Mouse (Mus musculus) kidney, postnatal 0 days (tissue): Measurements from ENCODE around the gene Gp6. TPM values are rescaled to one million over a fixed set of nuclear protein-coding genes. Genes with fewer than 3 reads are reported as not detected.

Experiments
- ATAC-seq: fragments of 200-750 bp; cut with Nextera tagmentation; replicated peaks from 2 replicates; pipeline ENCODE4 v1.8.0; 2017; ENCODE audit warnings: low read depth, moderate number of reproducible peaks, moderate TSS enrichment, moderate library complexity; ENCODE audit not compliant: low FRiP score
- DNase-seq: peaks from one replicate; pipeline ENCODE4 v3.0.0-alpha.2; 2016; ENCODE audit warnings: low spot score
- H3K27ac ChIP-seq: fragments of 300-500 bp; sonication (generic); 2 replicates; pipeline ENCODE4 v1.5.1; 2014; ENCODE audit warnings: mild to moderate bottlenecking
- H3K27me3 ChIP-seq: fragments of 300-500 bp; sonication (generic); 2 replicates; pipeline ENCODE4 v1.6.1; 2014; ENCODE audit warnings: low read length, mixed read lengths; ENCODE audit not compliant: insufficient read depth
- H3K36me3 ChIP-seq: fragments of 300-500 bp; sonication (generic); 2 replicates; pipeline ENCODE4 v1.6.1; 2014; ENCODE audit warnings: low read length, mixed read lengths; ENCODE audit not compliant: insufficient read depth
- H3K4me1 ChIP-seq: fragments of 300-500 bp; sonication (generic); replicated peaks from 2 replicates; pipeline ENCODE4 v1.6.1; 2014; ENCODE audit warnings: antibody characterized with exemption, low read length, mixed read lengths; ENCODE audit not compliant: insufficient read depth
- H3K4me2 ChIP-seq: fragments of 300-500 bp; sonication (generic); 2 replicates; pipeline ENCODE4 v1.6.1; 2014; ENCODE audit warnings: mild to moderate bottlenecking, low read length, moderate library complexity, mixed read lengths
- H3K4me3 ChIP-seq: fragments of 300-500 bp; sonication (generic); replicated peaks from 2 replicates; pipeline ENCODE4 v1.5.1; 2014; ENCODE audit warnings: low read depth, low read length
- H3K9ac ChIP-seq: fragments of 300-500 bp; sonication (generic); 2 replicates; pipeline ENCODE4 v1.6.1; 2014; ENCODE audit warnings: low read depth, low read length
- H3K9me3 ChIP-seq: fragments of 300-500 bp; sonication (generic); replicated peaks from 2 replicates; pipeline ENCODE4 v1.6.1; 2016; ENCODE audit warnings: low read length, inconsistent platforms, mixed read lengths
- CTCF ChIP-seq: IDR thresholded peaks from 2 replicates; pipeline ENCODE4 v1.5.1; 2016; ENCODE audit warnings: antibody characterized with exemption, low read depth, mild to moderate bottlenecking, moderate library complexity
- WGBS: fragments of 180-500 bp; shearing (Covaris S2); extraction: QIAGEN DNeasy Blood & Tissue Kit; methylation state at CpG from one replicate; pipeline ENCODE4 v1.1.7; 2014; 5-methylcytosine and 5-hydroxymethylcytosine counted together
- microRNA-seq: library from miRNA; unstranded; fragments of <30 nt; microRNA quantifications from one replicate; pipeline ENCODE4, GENCODE M21; 2016
- polyA plus RNA-seq: library from polyadenylated mRNA; unstranded; fragments of >200 nt; fragmentation: Nextera tagmentation; extraction: Ambion mirVana; gene quantifications from 2 replicates; pipeline ENCODE4 v1.2.1, GENCODE M21; 2015

The Gp6 gene
- polyA plus RNA-seq, 1 experiment from 2014 or later = not detected

DNA sequence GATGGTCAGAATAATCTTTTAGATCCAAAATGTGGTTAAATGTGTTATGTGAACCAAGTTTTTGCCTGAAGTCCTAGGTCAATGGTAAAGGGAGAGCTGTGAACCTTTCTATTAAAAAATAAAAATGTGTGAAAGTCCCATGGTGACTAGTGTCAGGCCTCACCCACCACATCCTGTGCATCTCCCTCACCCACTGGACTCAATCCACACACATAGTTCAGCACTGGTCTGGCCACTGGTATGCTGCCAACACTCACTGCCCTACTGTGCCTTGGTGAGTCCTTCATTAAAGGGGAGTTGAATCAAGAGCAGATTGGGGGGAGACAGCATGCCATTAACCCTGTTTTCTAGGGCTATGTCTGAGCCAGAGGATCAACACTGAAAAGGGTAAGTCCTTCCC, 60.0 kb downstream of the Gp6 start, which contains the start of gene Ncr1:
Gene Ncr1, plus strand, starts transcription at position 216 of the 400 bp plus-strand sequence.
- Histone ChIP-seq H3K27ac (no peak within 1 kb of the TSS), H3K9me3 (no peaks in the 10 kb centered on the region), H3K4me2 (no peak within 1 kb of the TSS), H3K27me3 (no peaks in the 10 kb centered on the region), H3K4me3 (no peak within 1 kb of the TSS), H3K4me1 (no peaks in the 10 kb centered on the region), H3K36me3 (no peaks in the 10 kb centered on the region), H3K9ac (no peak within 1 kb of the TSS)
- TF ChIP-seq CTCF = no peak
- no peak for DNase-seq
- no peak for ATAC-seq

DNA sequence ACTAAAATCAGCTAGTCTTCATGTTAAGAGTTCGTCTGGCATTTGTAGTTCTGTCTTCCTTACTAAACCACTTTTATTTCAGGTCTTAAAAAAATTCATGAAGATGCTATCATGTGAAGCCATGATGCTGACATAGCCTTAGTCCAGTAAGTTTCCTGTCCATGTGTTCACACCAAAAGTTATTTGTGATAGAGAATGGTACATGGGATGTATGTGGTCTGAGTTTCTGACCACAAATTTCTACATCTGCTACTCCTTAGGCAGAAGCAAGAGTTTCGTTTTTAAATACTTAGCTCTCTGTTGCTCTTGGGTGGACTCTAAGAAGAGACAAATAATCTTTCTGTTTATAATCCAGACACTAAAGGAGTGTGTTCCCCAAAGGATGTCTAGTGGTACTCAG, 74.2 kb downstream of the Gp6 start:
- 75% methylated on average over 2 of the region's 2 CpGs for WGBS

More for the DNA sequence above, 74.2 kb downstream of the Gp6 start:
- no peak for DNase-seq
- Histone ChIP-seq H3K4me2 (no peak overlapping the region), H3K9ac (no peak overlapping the region), H3K4me3 (no peak overlapping the region), H3K4me1 (no peaks in the 10 kb centered on the region), H3K36me3 (no peaks in the 10 kb centered on the region), H3K27ac (no peak overlapping the region), H3K9me3 (no peaks in the 10 kb centered on the region), H3K27me3 (no peaks in the 10 kb centered on the region)
- TF ChIP-seq CTCF = no peak
- no peak for ATAC-seq

Small RNA genes within 50 kb of the gene (microRNA-seq; reads per million reads assigned to microRNA genes)
- not detected for gene Gm24605
- gene Gm24752 = not detected
- gene Gm25349 = not detected

Other genes starting within 250 kb of the Gp6 start
- 4.1 and 4.4 TPM in 2 replicates for gene Leng9, start 247.4 kb downstream of the Gp6 start, polyA plus RNA-seq
- 48.1 and 52.4 TPM in 2 replicates for gene Cdc42ep5, start 232.9 kb downstream of the Gp6 start, polyA plus RNA-seq
- gene Lilra5, start 160.0 kb downstream of the Gp6 start, polyA plus RNA-seq = 0.17 and 0.33 TPM in 2 replicates
- gene Ncr1, start 60.0 kb downstream of the Gp6 start, polyA plus RNA-seq = 0.11 TPM in 1 of 2 replicates, not detected in the other
- 24.3 and 26.5 TPM in 2 replicates for gene Rdh13, start 47.9 kb upstream of the Gp6 start, polyA plus RNA-seq
- 5.8 and 12.8 TPM in 2 replicates for gene Eps8l1, start 62.9 kb upstream of the Gp6 start, polyA plus RNA-seq
- gene Ppp1r12c, start 103.9 kb upstream of the Gp6 start, polyA plus RNA-seq = 31.3 and 33.8 TPM in 2 replicates
- gene Tnnt1, start 118.6 kb upstream of the Gp6 start, polyA plus RNA-seq = 10.8 and 15.2 TPM in 2 replicates
- gene Tnni3, start 126.5 kb upstream of the Gp6 start, polyA plus RNA-seq = 5.6 and 6.3 TPM in 2 replicates
- 2.0 and 2.5 TPM in 2 replicates for gene Dnaaf3, start 134.7 kb upstream of the Gp6 start, polyA plus RNA-seq
- 6.4 and 6.6 TPM in 2 replicates for gene Syt5, start 149.8 kb upstream of the Gp6 start, polyA plus RNA-seq
- gene Ptprh, start 206.3 kb upstream of the Gp6 start, polyA plus RNA-seq = 0.13 and 0.31 TPM in 2 replicates
- 0.56 and 0.80 TPM in 2 replicates for gene Tmem86b, start 233.7 kb upstream of the Gp6 start, polyA plus RNA-seq